Mouse (Mus musculus) hindbrain, embryonic 16.5 days (tissue): ENCODE results near the gene Gpha2. TPM values are rescaled to one million over a fixed set of nuclear protein-coding genes. Genes with fewer than 3 reads are reported as not detected.
A peak's percentile ranks its signal among the peaks of the same experiment; 100 is the strongest.

Experiments used
- ATAC-seq: fragments of 200-750 bp; cut with Nextera tagmentation; 2 replicates; pipeline ENCODE4 v1.8.0; 2017; ENCODE audit warnings: moderate TSS enrichment, moderate library complexity
- H3K27ac ChIP-seq: fragments of 300-500 bp; sonication (generic); 2 replicates; pipeline ENCODE4 v1.5.1; 2014; ENCODE audit warnings: low read depth, mild to moderate bottlenecking, control low read depth, low read length, moderate library complexity
- H3K27me3 ChIP-seq: fragments of 300-500 bp; sonication (generic); replicated peaks from 2 replicates; pipeline ENCODE4 v1.6.1; 2014; ENCODE audit warnings: low read length; ENCODE audit not compliant: control insufficient read depth, insufficient read depth
- H3K36me3 ChIP-seq: fragments of 300-500 bp; sonication (generic); 2 replicates; pipeline ENCODE4 v1.6.1; 2014; ENCODE audit warnings: mild to moderate bottlenecking, low read length, moderate library complexity, mixed read lengths; ENCODE audit not compliant: control insufficient read depth, insufficient read depth
- H3K4me1 ChIP-seq: fragments of 300-500 bp; sonication (generic); 2 replicates; pipeline ENCODE4 v1.6.1; 2014; ENCODE audit warnings: low read depth, low read length; ENCODE audit not compliant: control insufficient read depth, insufficient read depth
- H3K4me2 ChIP-seq: fragments of 300-500 bp; sonication (generic); 2 replicates; pipeline ENCODE4 v1.6.1; 2014; ENCODE audit warnings: mild to moderate bottlenecking, low read length, control low read depth, moderate library complexity
- H3K4me3 ChIP-seq: fragments of 300-500 bp; sonication (generic); 2 replicates; pipeline ENCODE4 v1.5.1; 2014; ENCODE audit warnings: mild to moderate bottlenecking, low read length, control low read depth, moderate library complexity
- H3K9ac ChIP-seq: fragments of 300-500 bp; sonication (generic); 2 replicates; pipeline ENCODE4 v1.6.1; 2014; ENCODE audit warnings: low read depth, mild to moderate bottlenecking, control low read depth, low read length, moderate library complexity
- H3K9me3 ChIP-seq: fragments of 300-500 bp; sonication (generic); 2 replicates; pipeline ENCODE4 v1.6.1; 2014; ENCODE audit warnings: mild to moderate bottlenecking, low read length, moderate library complexity; ENCODE audit not compliant: control insufficient read depth
- WGBS: fragments of 180-500 bp; shearing (Covaris S2); extraction: QIAGEN DNeasy Blood & Tissue Kit; methylation state at CpG from one replicate; pipeline ENCODE4 v1.1.7; 2014; 5-methylcytosine and 5-hydroxymethylcytosine counted together
- polyA plus RNA-seq: library from polyadenylated mRNA; unstranded; fragments of >200 nt; fragmentation: Nextera tagmentation; extraction: Ambion mirVana; gene quantifications from 2 replicates; pipeline ENCODE4 v1.2.1, GENCODE M21; 2015

The Gpha2 gene
- polyA plus RNA-seq, 1 experiment from 2014 or later = not detected

DNA sequence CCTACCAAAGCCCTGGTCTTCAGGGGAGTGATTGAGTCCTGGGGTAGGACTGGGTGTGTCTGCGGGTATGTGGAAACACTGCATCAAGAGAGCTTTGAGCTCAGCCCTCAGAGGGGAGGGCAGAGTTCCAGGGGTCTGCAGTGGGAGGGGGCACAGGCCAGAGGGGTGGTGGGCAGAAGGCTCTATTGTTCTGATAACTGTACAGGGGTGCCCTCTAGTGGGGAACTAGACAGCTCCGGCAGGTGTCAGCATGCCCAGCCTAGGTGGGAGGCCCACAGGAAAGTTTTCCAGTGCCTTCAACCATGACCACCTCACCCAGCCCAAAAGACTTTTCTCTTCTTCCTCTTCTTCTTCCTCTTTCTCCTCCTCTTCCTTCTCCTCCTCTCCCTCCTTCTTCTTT is 34.2 kb downstream of the Gpha2 start:
- Histone ChIP-seq H3K27me3 (no peaks in the 10 kb centered on the region), H3K4me2 (no peak overlapping the region), H3K9me3 (no peaks in the 10 kb centered on the region), H3K36me3 (peaks cover 47% of the 10 kb centered on the region), H3K4me1 (no peaks in the 10 kb centered on the region), H3K27ac (no peak overlapping the region), H3K9ac (no peak overlapping the region), H3K4me3 (no peak overlapping the region)
- WGBS = 76% methylated on average over 2 of the region's 2 CpGs
- ATAC-seq = no peak

DNA sequence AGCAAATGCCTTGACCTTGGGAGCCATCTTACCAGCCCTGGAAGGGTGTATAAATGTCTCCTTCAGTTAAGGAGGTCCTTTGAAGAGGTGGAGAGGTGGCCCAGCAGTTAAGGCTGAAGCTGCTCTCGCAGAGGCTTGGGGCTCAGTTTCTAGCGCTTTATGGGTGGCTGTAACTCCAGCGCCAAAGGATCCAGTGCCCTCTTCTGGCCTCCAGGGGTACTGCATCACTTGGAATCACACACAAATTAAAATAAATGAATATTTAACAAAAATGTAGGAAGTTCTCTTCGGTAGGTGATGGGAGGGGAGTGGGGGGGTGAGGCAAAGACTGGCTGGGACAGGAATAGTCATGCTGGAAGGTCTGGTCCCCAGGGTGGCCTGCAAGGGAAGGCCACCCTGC is 34.8 kb downstream of the Gpha2 start:
- H3K27ac ChIP-seq = no peak overlapping the region
- no peak overlapping the region for H3K4me2 ChIP-seq
- H3K27me3 ChIP-seq = no peaks in the 10 kb centered on the region
- ATAC-seq = no peak
- H3K4me3 ChIP-seq = no peak overlapping the region
- 82% methylated on average over 4 of the region's 4 CpGs for WGBS
- peaks cover 47% of the 10 kb centered on the region for H3K36me3 ChIP-seq
- no peaks in the 10 kb centered on the region for H3K4me1 ChIP-seq
- H3K9me3 ChIP-seq = no peaks in the 10 kb centered on the region
- H3K9ac ChIP-seq = no peak overlapping the region

DNA sequence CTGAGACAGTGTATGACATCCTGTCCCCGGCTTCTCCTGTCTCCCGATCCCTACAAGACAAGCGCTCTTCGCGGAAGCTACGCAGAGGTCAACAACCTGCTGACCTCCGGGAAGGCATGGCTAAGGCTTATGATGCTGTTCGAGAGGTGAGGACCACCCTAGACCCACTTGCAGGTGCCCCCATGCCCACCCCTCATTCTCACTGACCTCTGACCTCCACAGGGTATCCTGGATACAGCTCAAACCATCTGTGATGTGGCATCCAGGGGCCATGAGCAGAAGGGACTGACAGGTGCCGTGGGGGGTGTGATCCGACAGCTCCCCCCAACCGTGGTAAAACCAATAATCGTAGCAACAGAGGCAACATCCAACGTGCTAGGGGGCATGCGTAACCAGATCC is 35.2 kb downstream of the Gpha2 start:
- no peak for ATAC-seq

DNA sequence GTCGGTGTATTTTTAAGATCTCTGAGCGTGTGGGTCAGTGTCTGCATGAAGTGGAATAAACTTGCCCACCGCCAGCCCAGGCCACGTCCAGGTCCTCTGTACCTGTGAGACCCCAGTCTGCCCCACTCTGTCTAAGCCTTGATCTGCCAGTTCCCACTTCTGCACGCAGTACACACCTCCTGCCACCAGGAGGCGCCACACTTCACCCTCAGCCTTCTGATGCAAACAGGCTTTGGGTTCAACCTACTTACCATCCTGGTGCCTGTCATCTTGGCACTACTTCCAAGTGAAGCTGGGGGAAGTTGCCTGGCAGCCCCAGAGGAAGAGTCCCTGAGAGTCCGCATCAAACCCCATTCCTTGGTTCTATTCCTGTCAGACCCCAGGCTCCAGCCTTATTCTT is 36.0 kb downstream of the Gpha2 start:
- Histone ChIP-seq H3K9ac (no peak overlapping the region), H3K9me3 (no peaks in the 10 kb centered on the region), H3K4me3 (no peak overlapping the region), H3K4me2 (no peak overlapping the region), H3K27ac (no peak overlapping the region), H3K27me3 (no peaks in the 10 kb centered on the region), H3K36me3 (peaks cover 37% of the 10 kb centered on the region), H3K4me1 (no peaks in the 10 kb centered on the region)
- no peak for ATAC-seq
- 66% methylated on average over 7 of the region's 7 CpGs for WGBS

More for the DNA sequence above, 35.2 kb downstream of the Gpha2 start:
- no peaks in the 10 kb centered on the region for H3K4me1 ChIP-seq
- no peak overlapping the region for H3K27ac ChIP-seq
- no peak overlapping the region for H3K4me2 ChIP-seq
- H3K9ac ChIP-seq = no peak overlapping the region
- no peaks in the 10 kb centered on the region for H3K9me3 ChIP-seq
- H3K4me3 ChIP-seq = no peak overlapping the region
- no peaks in the 10 kb centered on the region for H3K27me3 ChIP-seq
- 94% methylated on average over 14 of the region's 14 CpGs for WGBS
- H3K36me3 ChIP-seq = peaks cover 44% of the 10 kb centered on the region

DNA sequence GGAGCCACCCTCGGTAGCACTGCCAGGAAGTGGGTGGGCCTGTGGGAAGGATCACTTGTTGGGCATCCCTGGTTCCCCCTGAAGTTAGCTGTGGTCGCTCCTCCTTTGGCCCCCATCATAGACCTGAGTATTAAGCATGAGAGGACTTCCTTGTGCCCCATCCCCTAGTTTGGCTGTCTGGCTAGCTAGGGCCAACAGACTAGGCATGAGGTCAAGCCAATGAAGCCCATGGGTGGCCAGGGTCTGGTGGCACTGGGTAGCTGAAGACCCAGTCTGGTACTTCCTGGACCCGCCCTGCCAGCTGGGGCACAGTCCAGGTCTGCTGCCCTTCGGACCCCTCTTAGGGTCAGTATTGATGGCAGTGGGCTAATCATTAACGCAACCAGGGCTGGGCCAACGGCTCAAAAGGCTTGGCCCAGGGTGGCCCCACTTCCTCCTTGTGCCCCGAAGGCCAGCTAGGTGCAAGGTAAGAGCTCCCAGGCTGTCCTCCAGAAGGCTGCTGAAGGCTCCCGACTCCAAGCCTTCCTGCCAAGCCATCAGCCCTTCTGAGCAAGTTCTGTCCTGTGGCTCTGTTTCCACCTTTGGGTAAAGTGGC is 36.8 kb downstream of the Gpha2 start:
- Histone ChIP-seq H3K4me1 (no peaks in the 10 kb centered on the region), H3K4me3 (no peak overlapping the region), H3K27me3 (no peaks in the 10 kb centered on the region), H3K4me2 (no peak overlapping the region), H3K9me3 (no peaks in the 10 kb centered on the region), H3K27ac (no peak overlapping the region), H3K9ac (no peak overlapping the region), H3K36me3 (peaks cover 31% of the 10 kb centered on the region)
- no peak for ATAC-seq
- 90% methylated on average over 8 of the region's 8 CpGs for WGBS

DNA sequence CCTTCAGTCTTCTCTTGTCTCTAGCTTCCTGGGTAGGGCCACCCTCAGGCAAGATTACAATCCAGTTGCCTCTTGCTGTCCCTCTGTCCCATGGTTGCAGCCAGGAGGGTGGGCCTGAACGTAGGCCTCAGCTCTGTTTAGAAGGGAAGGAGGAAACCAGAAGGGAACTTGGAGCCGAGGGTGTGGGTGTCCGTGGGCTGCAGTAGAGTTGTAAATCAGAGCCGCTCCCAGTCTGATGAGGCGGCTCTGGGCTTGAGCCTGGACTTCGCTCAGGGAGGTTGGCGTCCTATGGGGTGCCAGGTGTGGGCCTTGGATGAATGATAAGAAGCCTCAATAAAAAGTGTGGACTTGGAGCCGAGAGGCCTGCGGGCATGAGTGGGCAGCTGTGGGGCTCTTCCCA is 38.0 kb downstream of the Gpha2 start:
- ATAC-seq = no peak

DNA sequence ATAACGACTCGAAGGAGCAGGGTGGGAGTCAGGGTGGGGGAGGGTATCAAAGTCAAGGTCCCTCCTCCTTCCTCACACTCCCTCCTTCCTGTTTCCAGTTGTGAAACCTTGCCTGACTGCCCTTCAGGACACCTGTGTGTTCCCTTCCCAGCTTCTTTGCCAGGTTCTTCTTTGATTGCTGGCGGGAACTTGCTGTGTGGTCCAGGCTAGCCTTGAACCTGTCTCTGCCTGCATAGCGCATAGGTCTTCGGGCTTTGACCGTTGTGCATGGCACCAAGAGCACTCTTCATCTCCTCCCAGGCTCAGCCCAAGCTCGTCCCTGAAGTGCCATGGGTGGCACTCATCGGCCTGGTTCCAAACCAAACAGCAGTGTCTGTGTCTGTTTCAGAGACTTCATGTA is 38.8 kb downstream of the Gpha2 start:
- H3K4me1 ChIP-seq = no peaks in the 10 kb centered on the region
- no peaks in the 10 kb centered on the region for H3K9me3 ChIP-seq
- no peaks in the 10 kb centered on the region for H3K27me3 ChIP-seq
- WGBS = 90% methylated on average over 8 of the region's 8 CpGs
- no peak overlapping the region for H3K4me2 ChIP-seq
- H3K4me3 ChIP-seq = no peak overlapping the region
- H3K9ac ChIP-seq = no peak overlapping the region
- no peak for ATAC-seq
- H3K27ac ChIP-seq = no peak overlapping the region
- H3K36me3 ChIP-seq = peaks cover 21% of the 10 kb centered on the region

More for the DNA sequence above, 38.0 kb downstream of the Gpha2 start:
- H3K27ac ChIP-seq = no peak overlapping the region
- peaks cover 23% of the 10 kb centered on the region for H3K36me3 ChIP-seq
- H3K27me3 ChIP-seq = no peaks in the 10 kb centered on the region
- H3K9ac ChIP-seq = no peak overlapping the region
- no peak overlapping the region for H3K4me3 ChIP-seq
- no peak overlapping the region for H3K4me2 ChIP-seq
- H3K9me3 ChIP-seq = no peaks in the 10 kb centered on the region
- H3K4me1 ChIP-seq = no peaks in the 10 kb centered on the region
- 85% methylated on average over 9 of the region's 9 CpGs for WGBS

DNA sequence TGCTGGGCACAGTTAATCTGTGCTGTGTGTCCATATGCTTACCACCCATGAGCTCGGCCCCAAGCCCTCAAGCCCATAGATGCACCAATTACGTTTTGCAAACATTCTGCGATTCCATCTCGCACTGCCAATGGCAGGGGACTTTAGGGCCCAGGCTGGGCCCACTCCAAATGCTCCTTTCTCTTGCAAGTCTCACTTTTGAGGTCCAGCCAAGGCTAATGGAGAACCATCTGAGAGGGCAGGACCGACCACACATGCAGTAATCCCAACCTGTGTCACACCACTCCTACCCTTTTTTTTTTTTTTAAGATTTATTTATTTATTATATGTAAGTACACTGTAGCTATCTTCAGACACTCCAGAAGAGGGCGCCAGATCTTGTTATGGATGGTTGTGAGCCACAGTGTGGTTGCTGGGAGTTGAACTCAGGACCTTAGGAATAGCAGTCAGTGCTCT is 39.6 kb downstream of the Gpha2 start:
- Histone ChIP-seq H3K9ac (no peak overlapping the region), H3K4me3 (no peak overlapping the region), H3K9me3 (no peaks in the 10 kb centered on the region), H3K4me1 (no peaks in the 10 kb centered on the region), H3K27me3 (no peaks in the 10 kb centered on the region), H3K4me2 (no peak overlapping the region), H3K27ac (no peak overlapping the region), H3K36me3 (peaks cover 14% of the 10 kb centered on the region)
- 63% methylated on average over 6 of the region's 6 CpGs for WGBS
- ATAC-seq = no peak

DNA sequence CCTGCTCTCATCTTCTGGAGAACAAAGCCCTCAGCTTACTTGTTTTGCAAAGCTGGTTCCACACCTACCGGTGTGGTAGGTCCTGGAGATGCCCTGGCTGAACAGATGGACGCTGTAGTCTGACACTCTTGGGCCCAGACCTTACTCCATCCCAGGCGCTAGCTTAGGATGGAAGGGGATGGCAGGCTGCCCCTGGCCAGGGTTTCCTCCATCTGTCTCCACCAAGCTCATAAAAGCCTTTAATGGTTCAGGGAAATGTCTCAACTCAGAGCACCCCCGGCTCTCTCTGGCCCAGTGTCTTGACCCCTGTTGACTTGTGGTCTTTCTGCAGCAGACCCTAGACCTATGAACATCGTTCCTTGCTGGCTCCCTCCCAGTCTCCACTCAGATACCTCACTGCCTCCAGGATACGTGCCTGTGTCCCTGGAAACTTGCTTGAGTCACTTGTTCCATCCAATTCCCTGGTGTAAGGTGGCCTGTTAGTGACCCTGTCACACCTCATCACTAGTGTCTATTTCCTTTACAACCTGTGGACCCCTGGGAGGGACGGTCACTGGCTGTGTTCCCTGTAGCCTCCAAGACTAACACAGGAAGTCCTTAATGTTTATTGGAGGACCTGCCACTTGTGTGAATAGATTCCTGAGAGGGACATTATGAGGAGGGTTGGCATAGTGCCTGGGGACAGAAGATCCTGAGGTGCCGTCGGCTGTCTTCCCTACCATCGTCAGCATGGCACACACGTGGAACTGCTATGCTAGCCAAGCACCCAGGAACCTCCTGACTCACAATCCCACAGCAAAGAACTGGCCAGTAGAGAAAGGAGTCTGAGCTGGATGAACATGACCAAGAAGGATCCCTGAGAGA is 41.4 kb downstream of the Gpha2 start:
- Histone ChIP-seq H3K9ac (no peak overlapping the region), H3K27ac (0 out of 2 replicates have a peak overlapping the region, but pooled peaks have one; percentile 6), H3K36me3 (no peaks in the 10 kb centered on the region), H3K4me3 (no peak overlapping the region), H3K9me3 (no peaks in the 10 kb centered on the region), H3K4me1 (no peaks in the 10 kb centered on the region), H3K4me2 (no peak overlapping the region), H3K27me3 (no peaks in the 10 kb centered on the region)
- 67% methylated on average over 11 of the region's 11 CpGs for whole genome bisulfite sequencing
- no peak for ATAC-seq
